Mouse (Mus musculus): ENCODE measurements around the gene Slc6a18.

- TF ChIP-seq CTCF (IDR thresholded peaks at IDR 0.05; ENCODE audit: low read depth) (peak; percentile 76), EP300 (optimal IDR thresholded peaks at IDR 0.05) (no peak)
Measured at GRCm38 (mm10) chr13:73714020-73714419, 36.2 kb upstream of the Slc6a18 start.
